Mouse (Mus musculus): ENCODE measurements at regions not wholly inside any gene's neighbourhood (a gene's known extent, or its start where the extent isn't known, plus 50 kb on each side); places are given as distances from the start of the nearest gene placed in this dataset.

- Histone ChIP-seq H3K4me3 (ENCODE audit: insufficient read depth, poor library complexity, severe bottlenecking) (no peak overlapping the region), H3K27me3 (ENCODE audit: control insufficient read depth, insufficient read depth, insufficient read length) (no peaks in the 10 kb centered on the region), H3K79me3 (ENCODE audit: low read depth) (no peaks in the 10 kb centered on the region), H3K79me2 (ENCODE audit: control insufficient read depth, insufficient read depth) (no peaks in the 10 kb centered on the region), H3K36me3 (ENCODE audit: control insufficient read depth, insufficient read depth) (no peaks in the 10 kb centered on the region), H3ac (ENCODE audit: control insufficient read depth, insufficient read length, low read depth) (no peak overlapping the region)
- TF ChIP-seq USF1 (IDR thresholded peaks at IDR 0.05; ENCODE audit: low read depth) (no peak), MYOG (IDR thresholded peaks at IDR 0.05; ENCODE audit: control insufficient read depth, extremely low read depth, insufficient read length) (no peak), FOSL1 (IDR thresholded peaks at IDR 0.05; ENCODE audit: insufficient read depth, low read length, poor library complexity, severe bottlenecking) (no peak), CTCF (IDR thresholded peaks at IDR 0.05; ENCODE audit: control insufficient read depth, insufficient read depth, insufficient read length) (no peak), CEBPB (IDR thresholded peaks at IDR 0.05; ENCODE audit: low read depth) (no peak), MYOD1 (IDR thresholded peaks at IDR 0.05; ENCODE audit: control insufficient read depth, insufficient read length, low read depth) (no peak), MAX (IDR thresholded peaks at IDR 0.05) (no peak)
These were observed 360.0 kb upstream of the Tmprss15 start for GRCm38 (mm10) chr16:79450871-79451270.

- Histone ChIP-seq H3K79me3 (ENCODE audit: low read depth) (no peaks in the 10 kb centered on the region), H3K36me3 (ENCODE audit: control insufficient read depth, insufficient read depth) (no peaks in the 10 kb centered on the region), H3K4me3 (ENCODE audit: insufficient read depth, poor library complexity, severe bottlenecking) (no peak overlapping the region), H3K27me3 (ENCODE audit: control insufficient read depth, insufficient read depth, insufficient read length) (no peaks in the 10 kb centered on the region), H3K79me2 (ENCODE audit: control insufficient read depth, insufficient read depth) (no peaks in the 10 kb centered on the region), H3ac (ENCODE audit: control insufficient read depth, insufficient read length, low read depth) (no peak overlapping the region)
- TF ChIP-seq CTCF (IDR thresholded peaks at IDR 0.05; ENCODE audit: control insufficient read depth, insufficient read depth, insufficient read length) = no peak
- TF ChIP-seq MYOG (IDR thresholded peaks at IDR 0.05; ENCODE audit: control insufficient read depth, extremely low read depth, insufficient read length) = no peak
- no peak for TF ChIP-seq MYOD1 (IDR thresholded peaks at IDR 0.05; ENCODE audit: control insufficient read depth, insufficient read length, low read depth)
- no peak for TF ChIP-seq FOSL1 (IDR thresholded peaks at IDR 0.05; ENCODE audit: insufficient read depth, low read length, poor library complexity, severe bottlenecking)
- no peak for TF ChIP-seq USF1 (IDR thresholded peaks at IDR 0.05; ENCODE audit: low read depth)
These were observed 358.8 kb upstream of the Tmprss15 start for GRCm38 (mm10) chr16:79449732-79450131.

GRCm38 (mm10) chr16:79407385-79407784 lies 316.5 kb upstream of the Tmprss15 start:
- H3K79me3 ChIP-seq (ENCODE audit: low read depth) = no peaks in the 10 kb centered on the region
- no peaks in the 10 kb centered on the region for H3K79me2 ChIP-seq (ENCODE audit: control insufficient read depth, insufficient read depth)
- no peak overlapping the region for H3ac ChIP-seq (ENCODE audit: control insufficient read depth, insufficient read length, low read depth)

GRCm38 (mm10) chr16:79406216-79406615 lies 315.3 kb upstream of the Tmprss15 start:
- TF ChIP-seq USF1 (IDR thresholded peaks at IDR 0.05; ENCODE audit: low read depth) (no peak), MAX (IDR thresholded peaks at IDR 0.05) (no peak), MYOD1 (IDR thresholded peaks at IDR 0.05; ENCODE audit: control insufficient read depth, insufficient read length, low read depth) (no peak), FOSL1 (IDR thresholded peaks at IDR 0.05; ENCODE audit: insufficient read depth, low read length, poor library complexity, severe bottlenecking) (no peak)
- H3K36me3 ChIP-seq (ENCODE audit: control insufficient read depth, insufficient read depth) = no peaks in the 10 kb centered on the region
- no peaks in the 10 kb centered on the region for H3K27me3 ChIP-seq (ENCODE audit: control insufficient read depth, insufficient read depth, insufficient read length)
- H3K79me2 ChIP-seq (ENCODE audit: control insufficient read depth, insufficient read depth) = no peaks in the 10 kb centered on the region
- no peak overlapping the region for H3K4me3 ChIP-seq (ENCODE audit: insufficient read depth, poor library complexity, severe bottlenecking)
- no peaks in the 10 kb centered on the region for H3K79me3 ChIP-seq (ENCODE audit: low read depth)
- H3ac ChIP-seq (ENCODE audit: control insufficient read depth, insufficient read length, low read depth) = no peak overlapping the region

More at GRCm38 (mm10) chr16:79407385-79407784, 316.5 kb upstream of the Tmprss15 start:
- Histone ChIP-seq H3K27me3 (ENCODE audit: control insufficient read depth, insufficient read depth, insufficient read length) (no peaks in the 10 kb centered on the region), H3K36me3 (ENCODE audit: control insufficient read depth, insufficient read depth) (no peaks in the 10 kb centered on the region), H3K4me3 (ENCODE audit: insufficient read depth, poor library complexity, severe bottlenecking) (no peak overlapping the region)
- TF ChIP-seq CTCF (IDR thresholded peaks at IDR 0.05; ENCODE audit: control insufficient read depth, insufficient read depth, insufficient read length) = no peak
- TF ChIP-seq CEBPB (IDR thresholded peaks at IDR 0.05; ENCODE audit: low read depth) = no peak
- no peak for TF ChIP-seq MYOG (IDR thresholded peaks at IDR 0.05; ENCODE audit: control insufficient read depth, extremely low read depth, insufficient read length)
- TF ChIP-seq MAX (IDR thresholded peaks at IDR 0.05) = no peak
- TF ChIP-seq MYOD1 (IDR thresholded peaks at IDR 0.05; ENCODE audit: control insufficient read depth, insufficient read length, low read depth) = no peak
- TF ChIP-seq USF1 (IDR thresholded peaks at IDR 0.05; ENCODE audit: low read depth) = no peak

GRCm38 (mm10) chr16:79404064-79404463 lies 313.2 kb upstream of the Tmprss15 start:
- Histone ChIP-seq H3K4me3 (ENCODE audit: insufficient read depth, poor library complexity, severe bottlenecking) (no peak overlapping the region), H3K36me3 (ENCODE audit: control insufficient read depth, insufficient read depth) (no peaks in the 10 kb centered on the region), H3K79me2 (ENCODE audit: control insufficient read depth, insufficient read depth) (no peaks in the 10 kb centered on the region), H3K79me3 (ENCODE audit: low read depth) (no peaks in the 10 kb centered on the region), H3K27me3 (ENCODE audit: control insufficient read depth, insufficient read depth, insufficient read length) (no peaks in the 10 kb centered on the region), H3ac (ENCODE audit: control insufficient read depth, insufficient read length, low read depth) (no peak overlapping the region)
- TF ChIP-seq MAX (IDR thresholded peaks at IDR 0.05) (no peak), CTCF (IDR thresholded peaks at IDR 0.05; ENCODE audit: control insufficient read depth, insufficient read depth, insufficient read length) (no peak), FOSL1 (IDR thresholded peaks at IDR 0.05; ENCODE audit: insufficient read depth, low read length, poor library complexity, severe bottlenecking) (no peak), CEBPB (IDR thresholded peaks at IDR 0.05; ENCODE audit: low read depth) (no peak), USF1 (IDR thresholded peaks at IDR 0.05; ENCODE audit: low read depth) (no peak), MYOD1 (IDR thresholded peaks at IDR 0.05; ENCODE audit: control insufficient read depth, insufficient read length, low read depth) (no peak), MYOG (IDR thresholded peaks at IDR 0.05; ENCODE audit: control insufficient read depth, extremely low read depth, insufficient read length) (no peak)

- no peak for TF ChIP-seq MYOG (IDR thresholded peaks at IDR 0.05; ENCODE audit: control insufficient read depth, extremely low read depth, insufficient read length)
- no peak for TF ChIP-seq CEBPB (IDR thresholded peaks at IDR 0.05; ENCODE audit: low read depth)
- no peak for TF ChIP-seq MYOD1 (IDR thresholded peaks at IDR 0.05; ENCODE audit: control insufficient read depth, insufficient read length, low read depth)
- TF ChIP-seq FOSL1 (IDR thresholded peaks at IDR 0.05; ENCODE audit: insufficient read depth, low read length, poor library complexity, severe bottlenecking) = no peak
- no peak for TF ChIP-seq MAX (IDR thresholded peaks at IDR 0.05)
- no peak for TF ChIP-seq CTCF (IDR thresholded peaks at IDR 0.05; ENCODE audit: control insufficient read depth, insufficient read depth, insufficient read length)
- TF ChIP-seq USF1 (IDR thresholded peaks at IDR 0.05; ENCODE audit: low read depth) = no peak
- no peak overlapping the region for H3K4me3 ChIP-seq (ENCODE audit: insufficient read depth, poor library complexity, severe bottlenecking)
- no peaks in the 10 kb centered on the region for H3K36me3 ChIP-seq (ENCODE audit: control insufficient read depth, insufficient read depth)
- H3K79me2 ChIP-seq (ENCODE audit: control insufficient read depth, insufficient read depth) = no peaks in the 10 kb centered on the region
- no peaks in the 10 kb centered on the region for H3K27me3 ChIP-seq (ENCODE audit: control insufficient read depth, insufficient read depth, insufficient read length)
- no peaks in the 10 kb centered on the region for H3K79me3 ChIP-seq (ENCODE audit: low read depth)
- H3ac ChIP-seq (ENCODE audit: control insufficient read depth, insufficient read length, low read depth) = no peak overlapping the region
These were observed 309.2 kb upstream of the Tmprss15 start for GRCm38 (mm10) chr16:79400100-79400499.

Measured in C2C12 (cell line).